Mouse (Mus musculus) lung, postnatal 0 days (tissue): Measurements from ENCODE around the gene Scn11a. TPM values are rescaled to one million over a fixed set of nuclear protein-coding genes. Genes with fewer than 3 reads are reported as not detected.

Experiments used
- ATAC-seq: fragments of 200-750 bp; cut with Nextera tagmentation; 2 replicates; pipeline ENCODE4 v1.8.0; 2017; ENCODE audit warnings: moderate library complexity
- DNase-seq: peaks from one replicate; pipeline ENCODE4 v3.0.0-alpha.2; 2016; ENCODE audit warnings: low spot score
- H3K27ac ChIP-seq: fragments of 300-500 bp; sonication (generic); 2 replicates; pipeline ENCODE4 v1.5.1; 2014; ENCODE audit warnings: antibody characterized with exemption, mild to moderate bottlenecking, low read length, mixed read lengths
- H3K27me3 ChIP-seq: fragments of 300-500 bp; sonication (generic); replicated peaks from 2 replicates; pipeline ENCODE4 v1.6.1; 2014; ENCODE audit warnings: low read length, mixed read lengths; ENCODE audit not compliant: insufficient read depth
- H3K36me3 ChIP-seq: fragments of 300-500 bp; sonication (generic); 2 replicates; pipeline ENCODE4 v1.6.1; 2014; ENCODE audit warnings: low read length, mixed read lengths; ENCODE audit not compliant: insufficient read depth
- H3K4me1 ChIP-seq: fragments of 300-500 bp; sonication (generic); 2 replicates; pipeline ENCODE4 v1.6.1; 2014; ENCODE audit warnings: antibody characterized with exemption, low read depth, low read length, mixed read lengths; ENCODE audit not compliant: insufficient read depth
- H3K4me2 ChIP-seq: fragments of 300-500 bp; sonication (generic); replicated peaks from 2 replicates; pipeline ENCODE4 v1.6.1; 2014; ENCODE audit warnings: low read depth, mild to moderate bottlenecking, low read length, moderate library complexity, mixed read lengths
- H3K4me3 ChIP-seq: fragments of 300-500 bp; sonication (generic); 2 replicates; pipeline ENCODE4 v1.5.1; 2014; ENCODE audit warnings: low read depth, low read length
- H3K9ac ChIP-seq: fragments of 300-500 bp; sonication (generic); replicated peaks from 2 replicates; pipeline ENCODE4 v1.6.1; 2014; ENCODE audit warnings: low read depth, mild to moderate bottlenecking
- H3K9me3 ChIP-seq: fragments of 300-500 bp; sonication (generic); 2 replicates; pipeline ENCODE4 v1.6.1; 2016; ENCODE audit warnings: low read length, mixed read lengths
- CTCF ChIP-seq: IDR thresholded peaks from 2 replicates; pipeline ENCODE4 v1.5.1; 2016; ENCODE audit warnings: antibody characterized with exemption, mild to moderate bottlenecking
- EP300 ChIP-seq: IDR thresholded peaks from 2 replicates; pipeline ENCODE4 v1.6.1; 2016; ENCODE audit warnings: antibody characterized with exemption, mild to moderate bottlenecking, control low read depth
- WGBS: fragments of 180-500 bp; shearing (Covaris S2); extraction: QIAGEN DNeasy Blood & Tissue Kit; methylation state at CpG from one replicate; pipeline ENCODE4 v1.1.7; 2014; 5-methylcytosine and 5-hydroxymethylcytosine counted together
- polyA plus RNA-seq: library from polyadenylated mRNA; unstranded; fragments of >200 nt; fragmentation: Nextera tagmentation; extraction: Ambion mirVana; gene quantifications from 2 replicates; pipeline ENCODE4 v1.2.1, GENCODE M21; 2015

Gene Scn11a
- not detected in 2 replicates for polyA plus RNA-seq

DNA sequence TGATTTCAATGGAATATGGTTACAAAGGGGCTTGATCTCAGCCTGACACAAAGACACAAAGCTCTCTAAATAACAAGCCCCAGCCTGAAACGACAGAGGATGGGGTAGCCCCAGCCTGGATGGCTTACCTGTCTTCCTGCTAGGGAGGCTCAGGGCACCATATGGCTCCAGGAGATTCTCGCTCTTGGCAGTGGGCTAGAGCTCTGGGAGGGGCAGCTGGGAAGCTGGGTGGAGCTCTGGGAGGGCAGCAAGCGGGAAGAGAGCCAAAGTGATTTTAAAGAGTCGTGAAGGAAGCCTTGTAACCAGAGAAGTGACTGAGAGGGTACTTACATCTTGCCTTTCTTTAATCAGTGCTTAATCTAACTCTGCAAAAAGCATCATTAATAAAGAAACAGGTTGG is at the start of gene Scn11a:
Gene Scn11a, minus strand, starts transcription at position 160 of the 400 bp plus-strand sequence.
- no peaks in the 10 kb centered on the region for H3K36me3 ChIP-seq
- no peaks in the 10 kb centered on the region for H3K27me3 ChIP-seq
- H3K4me2 ChIP-seq = no peak within 1 kb of the TSS
- ATAC-seq (no peak), DNase-seq (no peak)
- no peak within 1 kb of the TSS for H3K9ac ChIP-seq
- H3K4me1 ChIP-seq = peaks cover 4% of the 10 kb centered on the region; the same call in 1 of the 2 replicates
- no peak within 1 kb of the TSS for H3K27ac ChIP-seq
- no peak within 1 kb of the TSS for H3K4me3 ChIP-seq
- no peaks in the 10 kb centered on the region for H3K9me3 ChIP-seq
- TF ChIP-seq CTCF (no peak), EP300 (no peak)
- 14% methylated on average over 4 of the region's 4 CpGs for WGBS

DNA sequence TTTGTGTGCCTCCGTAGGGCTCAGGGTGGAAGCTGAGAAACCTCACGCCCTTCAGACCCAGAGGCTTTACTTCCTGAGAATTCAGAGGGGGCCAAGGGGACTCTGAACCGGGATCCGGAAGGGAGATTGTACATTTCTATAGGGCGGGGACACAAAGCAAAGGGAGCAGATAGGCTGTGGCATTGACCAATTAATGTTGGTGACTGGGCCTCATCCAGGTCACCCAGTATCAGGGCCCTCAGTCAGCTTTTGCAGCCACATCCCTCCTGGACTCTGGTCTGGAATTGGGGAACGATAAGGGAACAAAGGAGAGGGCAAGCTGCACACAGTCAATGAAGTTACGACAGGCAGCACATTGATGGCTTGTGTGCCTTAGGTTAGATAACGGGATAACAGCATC is 28.9 kb upstream of the Scn11a start:
- H3K4me3 ChIP-seq = no peak overlapping the region
- H3K4me2 ChIP-seq = no peak overlapping the region
- H3K27me3 ChIP-seq = no peaks in the 10 kb centered on the region
- no peaks in the 10 kb centered on the region for H3K9me3 ChIP-seq
- no peak overlapping the region for H3K27ac ChIP-seq
- H3K9ac ChIP-seq = no peak overlapping the region
- no peaks in the 10 kb centered on the region for H3K36me3 ChIP-seq
- ATAC-seq = no peak
- TF ChIP-seq EP300 (no peak), CTCF (no peak)
- no peaks in the 10 kb centered on the region for H3K4me1 ChIP-seq
- 43% methylated on average over 8 of the region's 8 CpGs for WGBS
- DNase-seq = no peak

DNA sequence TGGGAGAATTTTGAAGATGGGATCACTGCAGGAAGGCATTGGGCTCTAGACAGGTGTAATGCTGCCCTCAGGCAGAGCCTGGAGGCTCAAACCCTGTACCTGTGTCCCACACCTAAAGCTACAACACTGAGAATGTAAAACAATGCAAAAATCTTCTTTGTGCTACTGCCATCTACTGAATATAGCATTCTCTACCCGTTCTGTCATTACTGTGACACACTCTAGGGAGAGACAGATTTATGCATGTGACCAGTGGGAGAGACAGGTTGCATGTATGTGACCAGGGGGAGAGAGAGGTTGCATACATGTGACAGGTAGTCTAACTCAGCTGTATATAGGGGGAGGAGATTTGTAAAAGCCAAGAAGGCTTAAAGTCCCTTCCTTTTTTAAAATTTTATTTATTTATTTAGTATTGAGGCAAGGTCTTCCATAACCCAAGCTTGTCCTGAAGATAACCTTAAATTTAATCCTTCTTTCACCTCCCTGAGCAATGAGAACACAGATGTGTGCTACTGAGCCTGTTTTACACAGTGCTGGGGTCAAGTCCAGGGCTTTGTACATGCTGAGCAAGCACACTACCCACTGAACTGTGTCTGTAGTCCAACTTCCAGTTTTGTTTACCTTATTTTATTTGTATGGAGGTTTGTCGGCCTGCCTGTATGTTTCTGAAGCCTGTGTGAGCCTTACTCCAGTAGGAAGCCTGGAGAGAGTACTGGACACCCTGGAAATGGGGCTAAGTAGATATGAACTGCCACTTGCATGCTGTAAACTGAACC is 28.0 kb upstream of the Scn11a start:
- 48% methylated on average over 2 of the region's 2 CpGs for WGBS
- DNase-seq = no peak
- no peak overlapping the region for H3K4me3 ChIP-seq
- ATAC-seq = no peak
- TF ChIP-seq CTCF = no peak
- no peak for TF ChIP-seq EP300
- H3K9me3 ChIP-seq = no peaks in the 10 kb centered on the region
- no peaks in the 10 kb centered on the region for H3K27me3 ChIP-seq
- no peak overlapping the region for H3K27ac ChIP-seq
- no peak overlapping the region for H3K9ac ChIP-seq
- H3K4me2 ChIP-seq = no peak overlapping the region
- H3K36me3 ChIP-seq = no peaks in the 10 kb centered on the region
- no peaks in the 10 kb centered on the region for H3K4me1 ChIP-seq

DNA sequence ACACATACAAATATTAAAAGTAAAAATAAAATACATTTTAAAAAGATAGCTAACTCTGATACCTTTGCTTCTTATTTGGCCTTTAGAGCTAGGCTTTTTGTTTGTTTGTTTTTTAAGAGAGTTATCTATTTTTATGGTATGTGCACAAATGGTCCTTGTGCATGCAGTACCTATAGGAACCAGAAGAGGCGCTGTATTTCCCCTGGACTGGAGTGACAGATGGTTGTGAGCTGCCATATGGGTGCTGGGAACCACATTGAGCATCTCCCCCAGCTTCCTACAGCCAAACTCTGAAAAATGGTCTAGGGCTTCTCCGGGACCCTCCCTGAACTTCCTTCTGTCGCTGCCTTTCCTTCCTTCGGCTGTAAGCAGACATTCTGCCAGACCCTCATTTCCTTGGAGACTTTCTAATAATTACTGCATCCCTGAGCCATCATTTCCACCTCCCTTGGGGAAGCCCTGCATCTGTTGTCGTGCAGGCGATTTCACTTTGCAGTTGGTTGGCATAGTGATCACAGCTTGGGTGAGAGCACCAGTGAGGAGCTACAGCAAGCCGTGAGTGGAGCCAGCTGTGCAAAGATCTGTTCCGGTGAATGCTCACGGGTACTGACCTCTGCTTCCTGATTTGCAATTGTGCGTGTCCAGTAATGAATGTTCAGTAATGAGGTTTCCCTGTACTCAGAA is 27.2 kb upstream of the Scn11a start:
- no peaks in the 10 kb centered on the region for H3K9me3 ChIP-seq
- ATAC-seq (no peak), DNase-seq (no peak)
- no peak overlapping the region for H3K9ac ChIP-seq
- 72% methylated on average over 10 of the region's 10 CpGs for WGBS
- no peak for TF ChIP-seq EP300
- no peak for TF ChIP-seq CTCF
- H3K27me3 ChIP-seq = no peaks in the 10 kb centered on the region
- no peaks in the 10 kb centered on the region for H3K36me3 ChIP-seq
- H3K4me2 ChIP-seq = no peak overlapping the region
- H3K4me3 ChIP-seq = no peak overlapping the region
- no peak overlapping the region for H3K27ac ChIP-seq
- no peaks in the 10 kb centered on the region for H3K4me1 ChIP-seq

DNA sequence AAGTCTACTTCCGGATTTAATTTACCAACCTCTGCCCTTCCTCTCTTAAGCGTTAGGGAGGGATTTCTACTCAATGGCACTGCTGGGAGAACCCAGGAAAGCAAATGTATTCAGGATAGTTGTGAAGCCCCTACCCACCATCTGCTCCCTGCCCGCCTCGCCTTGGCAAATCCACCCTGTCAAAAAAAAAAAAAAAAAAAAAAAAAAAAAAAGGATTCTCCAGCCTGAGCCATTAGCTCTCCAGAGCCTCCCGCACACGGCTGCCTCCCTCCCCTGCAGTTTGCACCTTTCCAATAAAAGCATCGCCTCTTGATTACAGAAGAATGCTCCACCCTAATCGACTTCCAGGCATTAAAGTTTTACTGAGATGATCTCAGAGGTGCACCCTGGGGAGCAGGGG is 24.0 kb upstream of the Scn11a start:
- Histone ChIP-seq H3K4me1 (no peaks in the 10 kb centered on the region), H3K36me3 (no peaks in the 10 kb centered on the region), H3K9ac (no peak overlapping the region), H3K4me2 (no peak overlapping the region), H3K27ac (no peak overlapping the region), H3K9me3 (no peaks in the 10 kb centered on the region), H3K27me3 (no peaks in the 10 kb centered on the region), H3K4me3 (no peak overlapping the region)
- no peak for TF ChIP-seq CTCF
- no peak for TF ChIP-seq EP300
- ATAC-seq (no peak), DNase-seq (no peak)
- WGBS = 28% methylated on average over 8 of the region's 8 CpGs

DNA sequence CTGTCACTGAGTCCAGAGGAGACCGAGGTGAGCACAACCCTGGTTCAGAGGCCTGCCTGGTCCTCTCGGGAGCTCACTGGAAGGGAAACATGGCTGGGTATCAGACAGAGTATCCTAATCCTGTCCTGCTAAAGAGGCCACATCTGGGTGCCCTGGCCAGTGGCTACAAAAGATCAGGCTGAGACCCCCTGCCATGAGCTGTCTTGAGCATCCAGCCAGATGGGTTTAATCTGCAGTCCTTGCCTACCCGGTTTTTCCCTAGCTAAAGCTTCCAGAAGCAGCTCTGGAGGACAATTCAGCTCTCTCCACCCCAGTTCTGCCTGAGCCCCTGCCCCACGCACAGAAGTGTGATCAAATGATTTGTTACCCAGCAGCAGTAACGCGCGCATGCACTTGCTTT is 23.4 kb upstream of the Scn11a start:
- TF ChIP-seq EP300 (no peak), CTCF (no peak)
- ATAC-seq = no peak
- 42% methylated on average over 7 of the region's 7 CpGs for WGBS

More for the DNA sequence above, 23.4 kb upstream of the Scn11a start:
- no peaks in the 10 kb centered on the region for H3K9me3 ChIP-seq
- no peaks in the 10 kb centered on the region for H3K36me3 ChIP-seq
- H3K27ac ChIP-seq = no peak overlapping the region
- H3K4me1 ChIP-seq = no peaks in the 10 kb centered on the region
- H3K4me2 ChIP-seq = no peak overlapping the region
- no peak overlapping the region for H3K9ac ChIP-seq
- no peak for DNase-seq
- no peak overlapping the region for H3K4me3 ChIP-seq
- no peaks in the 10 kb centered on the region for H3K27me3 ChIP-seq
